Mouse (Mus musculus) brain, embryonic 14.5 days (tissue): ENCODE results near the gene Gm13696. TPM values are rescaled to one million over a fixed set of nuclear protein-coding genes. Genes with fewer than 3 reads are reported as not detected.
"Not testable (repeated sequence)": the region's sequence is repeated elsewhere in the genome, so short reads cannot be mapped to it uniquely, and the experiment has no call there.

Source experiments
- DNase-seq: peaks from one replicate; pipeline ENCODE4 v3.0.0-alpha.2; 2011; ENCODE audit warnings: low read depth
- CTCF ChIP-seq: fragments of 200-500 bp; IDR thresholded peaks from 2 replicates; pipeline ENCODE4 v1.5.1; 2012; ENCODE audit warnings: inconsistent platforms, mild to moderate bottlenecking, moderate library complexity, borderline replicate concordance; ENCODE audit not compliant: insufficient read depth, insufficient read length; ENCODE audit errors: extremely low read depth
- POLR2A ChIP-seq: fragments of 200-500 bp; IDR thresholded peaks from 2 replicates; pipeline ENCODE4 v1.6.1; 2012; ENCODE audit warnings: mild to moderate bottlenecking, inconsistent platforms, borderline replicate concordance; ENCODE audit not compliant: poor library complexity, insufficient read depth, insufficient read length, severe bottlenecking; ENCODE audit errors: extremely low read depth
- polyA plus RNA-seq: library from polyadenylated mRNA; depleted of rRNA; stranded (reverse); fragments of >200 nt; gene quantifications from 2 replicates; pipeline ENCODE4 v1.2.3, GENCODE M21; 2012; rRNA removed

Gene Gm13696
- polyA plus RNA-seq, 1 experiment, result not detected

DNA sequence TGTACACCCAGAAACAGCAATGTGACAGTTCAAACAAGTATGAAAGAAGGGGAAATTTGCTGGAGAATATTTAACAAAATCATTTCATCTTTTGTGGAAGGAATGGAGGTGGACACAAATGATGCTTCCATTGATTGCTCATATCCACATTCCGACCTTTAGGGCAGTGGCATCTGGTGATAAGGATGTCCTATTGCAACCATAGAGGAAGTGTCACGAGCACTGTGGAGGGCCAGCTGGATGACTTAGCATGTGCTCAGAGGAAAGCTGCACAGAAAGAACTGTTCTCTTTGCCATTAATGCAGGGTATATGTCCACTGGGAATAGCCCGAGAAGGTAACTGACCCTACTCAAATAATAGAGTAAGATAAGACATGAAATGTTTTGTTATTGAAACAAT is 36.9 kb downstream of the Gm13696 start:
- DNase-seq, result no peak
- TF ChIP-seq CTCF, result no peak
- no peak for TF ChIP-seq POLR2A

DNA sequence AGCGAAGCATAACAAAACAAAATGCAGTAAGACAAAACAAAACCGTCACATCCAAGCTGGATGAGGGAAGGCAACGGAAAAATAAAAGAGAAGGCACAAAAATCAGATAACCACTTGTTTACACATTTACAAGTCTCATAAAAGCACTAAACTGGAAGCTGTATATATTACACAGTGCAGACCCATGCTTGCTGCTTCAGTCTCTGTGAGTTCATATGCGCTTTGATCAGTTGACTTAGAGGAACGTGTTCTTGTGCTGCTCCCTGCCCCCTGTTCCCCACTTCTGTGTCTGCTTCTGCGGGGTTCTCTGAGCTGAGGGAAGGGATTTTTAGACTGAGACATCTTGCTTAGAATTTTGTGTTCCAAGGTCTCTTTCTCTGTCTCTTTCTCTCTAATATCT is 41.6 kb downstream of the Gm13696 start:
- TF ChIP-seq POLR2A (no peak), CTCF (no peak)
- no peak for DNase-seq

DNA sequence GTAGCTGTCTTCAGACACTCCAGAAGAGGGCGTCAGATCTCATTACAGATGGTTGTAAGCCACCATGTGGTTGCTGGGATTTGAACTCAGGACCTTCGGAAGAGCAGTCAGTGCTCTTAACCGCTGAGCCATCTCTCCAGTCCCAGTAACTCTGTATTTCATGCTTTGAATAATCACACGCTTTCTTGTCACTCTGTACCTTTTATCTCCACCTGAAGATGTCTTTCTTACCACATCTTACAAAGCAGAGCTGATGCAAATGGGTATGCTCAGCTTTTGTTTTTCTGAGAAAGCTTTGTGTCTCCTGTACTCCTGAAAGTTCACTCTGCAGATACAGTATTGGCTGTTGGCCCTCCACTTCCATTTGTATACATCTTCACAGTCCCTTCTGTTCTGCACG is 43.4 kb downstream of the Gm13696 start:
- DNase-seq, result not testable (repeated sequence)

DNA sequence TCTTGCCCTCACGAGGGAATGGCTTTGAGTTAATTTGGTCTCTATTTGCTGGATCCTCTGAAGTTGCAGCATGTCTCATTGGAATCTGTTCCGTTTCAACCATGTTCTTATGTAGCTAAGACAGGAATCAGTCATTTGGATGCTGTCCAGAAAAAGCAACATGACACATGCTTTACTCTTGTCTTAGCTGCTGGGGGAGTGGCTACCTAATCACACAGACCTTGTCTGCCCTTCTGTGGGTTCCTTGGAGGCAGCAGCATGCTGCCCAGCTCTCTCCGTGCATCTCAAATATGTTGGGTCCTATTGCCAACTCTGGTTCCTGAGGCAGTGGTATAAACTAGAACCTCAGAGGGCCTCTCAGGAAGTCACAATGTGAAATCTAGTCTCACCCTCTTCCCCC is 45.4 kb downstream of the Gm13696 start:
- no peak for DNase-seq
- TF ChIP-seq CTCF, result no peak
- no peak for TF ChIP-seq POLR2A

DNA sequence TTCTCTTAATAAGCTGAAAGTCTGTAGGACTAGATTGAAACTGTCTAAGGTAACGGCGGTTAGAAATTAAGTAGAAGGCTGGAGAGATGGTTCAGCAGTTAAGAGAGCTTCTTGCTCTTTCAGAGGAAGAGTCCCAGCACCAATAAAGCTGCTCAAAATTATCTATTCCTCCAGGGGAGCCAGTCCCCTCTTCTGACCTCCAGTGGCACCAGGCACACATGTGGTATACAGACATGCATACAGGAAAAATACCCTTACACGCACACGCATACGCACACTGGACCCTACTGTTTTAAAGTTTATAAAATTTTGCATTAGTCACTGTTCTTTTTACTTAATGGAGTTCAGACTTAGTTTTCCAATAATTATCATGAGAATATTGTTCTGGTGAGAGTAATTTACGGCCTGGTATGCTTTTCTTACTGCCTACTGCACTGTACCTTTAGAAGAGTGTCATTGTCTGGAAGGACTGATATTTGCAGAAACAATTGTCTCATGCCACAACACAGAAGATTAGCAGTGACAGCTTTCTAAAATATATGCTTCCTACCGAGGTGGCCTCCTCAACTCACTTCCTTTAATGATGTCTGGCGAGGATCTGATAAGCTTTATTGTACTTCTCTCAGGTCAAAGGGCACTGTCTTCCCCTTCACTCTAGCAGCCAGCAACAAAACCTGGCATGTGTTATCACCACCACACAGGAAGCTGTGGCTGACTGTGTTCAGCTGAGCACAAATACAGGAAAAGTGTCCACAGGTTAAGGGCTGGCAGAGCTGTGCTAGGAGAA is 46.8 kb downstream of the Gm13696 start:
- no peak for TF ChIP-seq POLR2A
- TF ChIP-seq CTCF, result no peak
- DNase-seq, result no peak

DNA sequence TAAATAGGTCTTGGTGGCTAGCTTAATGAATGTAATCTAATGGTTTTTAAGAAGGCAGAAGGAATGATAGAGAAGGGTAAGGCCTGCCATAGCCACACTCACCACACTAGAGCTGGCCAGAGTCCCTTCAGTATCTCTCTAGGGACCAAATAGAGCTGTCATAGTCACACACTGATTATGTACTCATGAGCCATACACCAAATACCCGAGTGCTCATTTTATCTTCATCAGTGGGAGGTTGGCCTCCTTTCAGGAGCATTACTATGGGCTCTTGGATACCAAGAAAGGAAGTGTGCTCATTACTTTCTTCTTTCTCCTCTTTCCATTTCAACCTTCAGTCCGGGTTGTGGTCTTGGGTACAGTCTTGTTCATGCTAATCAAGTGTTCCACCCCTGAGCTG is 49.0 kb downstream of the Gm13696 start:
- no peak for DNase-seq
- TF ChIP-seq CTCF (no peak), POLR2A (no peak)

DNA sequence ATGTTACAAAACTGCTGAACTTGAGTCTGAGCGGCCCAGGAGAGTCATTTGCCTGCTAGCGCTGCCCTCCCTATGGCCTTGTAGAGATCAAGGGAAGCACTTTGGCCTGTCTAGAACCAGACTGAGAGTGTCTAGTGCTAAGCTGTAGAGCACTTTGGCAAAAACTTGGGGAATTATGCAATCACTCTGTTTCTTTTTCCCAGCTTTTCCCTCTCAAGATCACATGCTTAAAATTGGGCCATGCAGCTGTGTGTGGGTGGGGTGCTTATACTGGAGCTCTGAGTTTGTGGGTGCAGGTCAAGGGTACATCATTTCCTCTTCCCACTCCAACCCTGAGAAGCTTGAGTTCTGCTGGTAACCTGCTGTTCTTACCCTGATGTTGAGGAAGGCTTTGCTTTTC is 50.0 kb downstream of the Gm13696 start:
- TF ChIP-seq CTCF (no peak), POLR2A (no peak)
- DNase-seq, result no peak

DNA sequence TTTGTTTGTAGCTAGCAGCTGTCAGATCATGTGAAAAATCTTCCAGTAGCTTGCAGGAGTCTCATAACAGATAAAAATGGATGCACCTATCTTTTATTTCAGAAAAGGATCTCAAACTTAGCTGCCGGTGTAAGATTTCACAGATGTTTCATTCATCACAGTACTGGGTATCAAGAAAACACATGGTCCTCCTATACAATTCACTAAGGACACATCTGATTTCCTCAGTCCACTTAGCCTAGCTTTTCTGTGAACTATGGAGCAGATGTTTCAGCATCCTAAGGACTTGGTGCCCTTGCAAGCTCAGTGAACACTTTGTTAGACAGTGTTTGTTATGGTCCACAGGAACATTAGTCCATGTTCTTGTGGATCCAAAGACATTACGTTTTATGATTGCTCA is 50.4 kb downstream of the Gm13696 start:
- DNase-seq, result no peak
- no peak for TF ChIP-seq CTCF
- TF ChIP-seq POLR2A, result no peak

Other genes with a start within 250 kb of the Gm13696 start
- 10.0 and 17.6 TPM in 2 replicates for gene Itgav, start 248.7 kb upstream of the Gm13696 start, polyA plus RNA-seq
- gene Fam171b, start 160.5 kb upstream of the Gm13696 start, polyA plus RNA-seq, result 37.4 and 49.8 TPM in 2 replicates
- gene Zswim2, start 31.9 kb upstream of the Gm13696 start, polyA plus RNA-seq, result not detected in 2 replicates
- not detected in 2 replicates for gene Gm13698, start 17.4 kb upstream of the Gm13696 start, polyA plus RNA-seq
- not detected in 2 replicates for gene Gm13693, start 11.6 kb upstream of the Gm13696 start, polyA plus RNA-seq
- not detected in 2 replicates for gene Gm13695, start 5.8 kb upstream of the Gm13696 start, polyA plus RNA-seq
- gene Gm13694, start 5.8 kb downstream of the Gm13696 start, polyA plus RNA-seq, result not detected in 2 replicates
- gene Gm13697, start 11.6 kb downstream of the Gm13696 start, polyA plus RNA-seq, result not detected in 2 replicates
- gene Gm13691, start 17.4 kb downstream of the Gm13696 start, polyA plus RNA-seq, result not detected in 2 replicates